Mouse (Mus musculus): ENCODE measurements around the gene Rgs6. TPM values are rescaled to one million over a fixed set of nuclear protein-coding genes. Genes with fewer than 3 reads are reported as not detected.

The Rgs6 gene
- polyA plus RNA-seq, 1 experiment = 0.58 TPM

- TF ChIP-seq POLR2A (IDR thresholded peaks at IDR 0.05; ENCODE audit: insufficient read depth, low read length) (no peak), EP300 (IDR thresholded peaks at IDR 0.05; ENCODE audit: insufficient read depth, low read depth, low read length) (no peak), CTCF (IDR thresholded peaks at IDR 0.05; ENCODE audit: low read depth, low read length) (no peak)
- H3K9me3 ChIP-seq (replicated peaks; ENCODE audit: control insufficient read depth, insufficient read depth, low read length, poor library complexity, severe bottlenecking) = no peaks in the 10 kb centered on the region
- H3K27ac ChIP-seq (ENCODE audit: insufficient read depth, low read length) = no peak overlapping the region
- no peaks in the 10 kb centered on the region for H3K27me3 ChIP-seq (ENCODE audit: control insufficient read depth, insufficient read depth, low read length, poor library complexity, severe bottlenecking)
- no peak overlapping the region for H3K9ac ChIP-seq (ENCODE audit: low read depth, poor library complexity, severe bottlenecking)
- H3K4me1 ChIP-seq (ENCODE audit: control insufficient read depth, insufficient read depth, low read length) = no peaks in the 10 kb centered on the region
- no peaks in the 10 kb centered on the region for H3K36me3 ChIP-seq (ENCODE audit: control insufficient read depth, insufficient read depth, low read length, poor library complexity, severe bottlenecking)
- H3K4me3 ChIP-seq (ENCODE audit: low read depth, low read length) = no peak overlapping the region
Measured at GRCm38 (mm10) chr12:82768726-82769125, 180.6 kb downstream of the Rgs6 start.

GRCm38 (mm10) chr12:82772215-82772614 is 184.1 kb downstream of the Rgs6 start:
- no peaks in the 10 kb centered on the region for H3K4me1 ChIP-seq (ENCODE audit: control insufficient read depth, insufficient read depth, low read length)
- H3K27me3 ChIP-seq (ENCODE audit: control insufficient read depth, insufficient read depth, low read length, poor library complexity, severe bottlenecking) = no peaks in the 10 kb centered on the region
- H3K36me3 ChIP-seq (ENCODE audit: control insufficient read depth, insufficient read depth, low read length, poor library complexity, severe bottlenecking) = no peaks in the 10 kb centered on the region
- H3K4me3 ChIP-seq (ENCODE audit: low read depth, low read length) = no peak overlapping the region
- no peaks in the 10 kb centered on the region for H3K9me3 ChIP-seq (replicated peaks; ENCODE audit: control insufficient read depth, insufficient read depth, low read length, poor library complexity, severe bottlenecking)
- TF ChIP-seq CTCF (IDR thresholded peaks at IDR 0.05; ENCODE audit: low read depth, low read length) = no peak
- TF ChIP-seq EP300 (IDR thresholded peaks at IDR 0.05; ENCODE audit: insufficient read depth, low read depth, low read length) = no peak
- no peak for TF ChIP-seq POLR2A (IDR thresholded peaks at IDR 0.05; ENCODE audit: insufficient read depth, low read length)
- H3K27ac ChIP-seq (ENCODE audit: insufficient read depth, low read length) = no peak overlapping the region
- H3K9ac ChIP-seq (ENCODE audit: low read depth, poor library complexity, severe bottlenecking) = no peak overlapping the region

- no peak overlapping the region for H3K4me3 ChIP-seq (ENCODE audit: low read depth, low read length)
- H3K36me3 ChIP-seq (ENCODE audit: control insufficient read depth, insufficient read depth, low read length, poor library complexity, severe bottlenecking) = no peaks in the 10 kb centered on the region
- TF ChIP-seq EP300 (IDR thresholded peaks at IDR 0.05; ENCODE audit: insufficient read depth, low read depth, low read length) (no peak), POLR2A (IDR thresholded peaks at IDR 0.05; ENCODE audit: insufficient read depth, low read length) (no peak), CTCF (IDR thresholded peaks at IDR 0.05; ENCODE audit: low read depth, low read length) (no peak)
- no peak overlapping the region for H3K27ac ChIP-seq (ENCODE audit: insufficient read depth, low read length)
- no peaks in the 10 kb centered on the region for H3K9me3 ChIP-seq (replicated peaks; ENCODE audit: control insufficient read depth, insufficient read depth, low read length, poor library complexity, severe bottlenecking)
- H3K9ac ChIP-seq (ENCODE audit: low read depth, poor library complexity, severe bottlenecking) = no peak overlapping the region
- no peaks in the 10 kb centered on the region for H3K4me1 ChIP-seq (ENCODE audit: control insufficient read depth, insufficient read depth, low read length)
- H3K27me3 ChIP-seq (ENCODE audit: control insufficient read depth, insufficient read depth, low read length, poor library complexity, severe bottlenecking) = no peaks in the 10 kb centered on the region
Measured at GRCm38 (mm10) chr12:82774576-82774975, 186.5 kb downstream of the Rgs6 start.

GRCm38 (mm10) chr12:82776686-82777085 is 188.6 kb downstream of the Rgs6 start:
- no peak overlapping the region for H3K27ac ChIP-seq (ENCODE audit: insufficient read depth, low read length)
- H3K36me3 ChIP-seq (ENCODE audit: control insufficient read depth, insufficient read depth, low read length, poor library complexity, severe bottlenecking) = no peaks in the 10 kb centered on the region
- no peak overlapping the region for H3K9ac ChIP-seq (ENCODE audit: low read depth, poor library complexity, severe bottlenecking)
- TF ChIP-seq EP300 (IDR thresholded peaks at IDR 0.05; ENCODE audit: insufficient read depth, low read depth, low read length) (no peak), POLR2A (IDR thresholded peaks at IDR 0.05; ENCODE audit: insufficient read depth, low read length) (no peak), CTCF (IDR thresholded peaks at IDR 0.05; ENCODE audit: low read depth, low read length) (no peak)
- H3K27me3 ChIP-seq (ENCODE audit: control insufficient read depth, insufficient read depth, low read length, poor library complexity, severe bottlenecking) = no peaks in the 10 kb centered on the region
- no peaks in the 10 kb centered on the region for H3K4me1 ChIP-seq (ENCODE audit: control insufficient read depth, insufficient read depth, low read length)
- no peak overlapping the region for H3K4me3 ChIP-seq (ENCODE audit: low read depth, low read length)
- no peaks in the 10 kb centered on the region for H3K9me3 ChIP-seq (replicated peaks; ENCODE audit: control insufficient read depth, insufficient read depth, low read length, poor library complexity, severe bottlenecking)

- H3K9ac ChIP-seq (ENCODE audit: low read depth, poor library complexity, severe bottlenecking) = no peak overlapping the region
Measured at GRCm38 (mm10) chr12:82780936-82781335, 192.8 kb downstream of the Rgs6 start.

GRCm38 (mm10) chr12:82781414-82781813 is 193.3 kb downstream of the Rgs6 start:
- no peak overlapping the region for H3K9ac ChIP-seq (ENCODE audit: low read depth, poor library complexity, severe bottlenecking)
- no peak overlapping the region for H3K27ac ChIP-seq (ENCODE audit: insufficient read depth, low read length)
- no peak for TF ChIP-seq EP300 (IDR thresholded peaks at IDR 0.05; ENCODE audit: insufficient read depth, low read depth, low read length)
- TF ChIP-seq POLR2A (IDR thresholded peaks at IDR 0.05; ENCODE audit: insufficient read depth, low read length) = no peak
- no peak for TF ChIP-seq CTCF (IDR thresholded peaks at IDR 0.05; ENCODE audit: low read depth, low read length)
- H3K27me3 ChIP-seq (ENCODE audit: control insufficient read depth, insufficient read depth, low read length, poor library complexity, severe bottlenecking) = no peaks in the 10 kb centered on the region
- H3K36me3 ChIP-seq (ENCODE audit: control insufficient read depth, insufficient read depth, low read length, poor library complexity, severe bottlenecking) = no peaks in the 10 kb centered on the region
- no peak overlapping the region for H3K4me3 ChIP-seq (ENCODE audit: low read depth, low read length)
- no peaks in the 10 kb centered on the region for H3K9me3 ChIP-seq (replicated peaks; ENCODE audit: control insufficient read depth, insufficient read depth, low read length, poor library complexity, severe bottlenecking)
- H3K4me1 ChIP-seq (ENCODE audit: control insufficient read depth, insufficient read depth, low read length) = no peaks in the 10 kb centered on the region

More at GRCm38 (mm10) chr12:82780936-82781335, 192.8 kb downstream of the Rgs6 start:
- H3K4me1 ChIP-seq (ENCODE audit: control insufficient read depth, insufficient read depth, low read length) = no peaks in the 10 kb centered on the region
- no peaks in the 10 kb centered on the region for H3K9me3 ChIP-seq (replicated peaks; ENCODE audit: control insufficient read depth, insufficient read depth, low read length, poor library complexity, severe bottlenecking)
- H3K27me3 ChIP-seq (ENCODE audit: control insufficient read depth, insufficient read depth, low read length, poor library complexity, severe bottlenecking) = no peaks in the 10 kb centered on the region
- no peak overlapping the region for H3K27ac ChIP-seq (ENCODE audit: insufficient read depth, low read length)
- no peaks in the 10 kb centered on the region for H3K36me3 ChIP-seq (ENCODE audit: control insufficient read depth, insufficient read depth, low read length, poor library complexity, severe bottlenecking)
- TF ChIP-seq CTCF (IDR thresholded peaks at IDR 0.05; ENCODE audit: low read depth, low read length) (no peak), POLR2A (IDR thresholded peaks at IDR 0.05; ENCODE audit: insufficient read depth, low read length) (no peak), EP300 (IDR thresholded peaks at IDR 0.05; ENCODE audit: insufficient read depth, low read depth, low read length) (no peak)
- no peak overlapping the region for H3K4me3 ChIP-seq (ENCODE audit: low read depth, low read length)

All from ES-Bruce4 (cell line).